Mouse (Mus musculus) liver, adult 2 months (tissue): ENCODE data around the gene Olfr522. TPM values are rescaled to one million over a fixed set of nuclear protein-coding genes. Genes with fewer than 3 reads are reported as not detected.

ENCODE experiments used
- DNase-seq: peaks from one replicate; pipeline ENCODE4 v3.0.0-alpha.2; 2011; ENCODE audit warnings: low read depth, low spot score; ENCODE audit errors: extremely low read depth
- H3K27ac ChIP-seq: fragments of 200-500 bp; replicated peaks from 2 replicates; pipeline ENCODE4 v1.5.1; 2012; ENCODE audit warnings: low read depth, mild to moderate bottlenecking, control low read depth, inconsistent platforms, low read length; ENCODE audit not compliant: insufficient read depth
- H3K27me3 ChIP-seq: fragments of 200-500 bp; 2 replicates; pipeline ENCODE4 v1.6.1; 2012; ENCODE audit warnings: mild to moderate bottlenecking, moderate library complexity, low read length, inconsistent platforms; ENCODE audit not compliant: control insufficient read depth, insufficient read depth
- H3K36me3 ChIP-seq: fragments of 200-500 bp; 2 replicates; pipeline ENCODE4 v1.6.1; 2012; ENCODE audit warnings: low read length, inconsistent platforms; ENCODE audit not compliant: control insufficient read depth, insufficient read depth
- H3K4me1 ChIP-seq: fragments of 200-500 bp; 2 replicates; pipeline ENCODE4 v1.6.1; 2011; ENCODE audit warnings: low read length; ENCODE audit not compliant: control insufficient read depth, insufficient read depth
- H3K4me3 ChIP-seq: fragments of 200-500 bp; 2 replicates; pipeline ENCODE4 v1.5.1; 2011; ENCODE audit warnings: low read depth, mild to moderate bottlenecking, control low read depth, low read length, moderate library complexity; ENCODE audit not compliant: insufficient read depth
- H3K79me2 ChIP-seq: fragments of 200-500 bp; 2 replicates; pipeline ENCODE4 v1.6.1; 2012; ENCODE audit warnings: inconsistent platforms, mild to moderate bottlenecking, low read length, moderate library complexity; ENCODE audit not compliant: control insufficient read depth, insufficient read depth
- H3K9ac ChIP-seq: fragments of 200-500 bp; 2 replicates; pipeline ENCODE4 v1.6.1; 2012; ENCODE audit warnings: low read depth, mild to moderate bottlenecking, control low read depth, inconsistent platforms, low read length
- CTCF ChIP-seq: fragments of 200-500 bp; IDR thresholded peaks from 2 replicates; pipeline ENCODE4 v1.5.1; 2011; ENCODE audit warnings: low read depth, low read length, control low read depth
- POLR2A ChIP-seq: fragments of 200-500 bp; IDR thresholded peaks from 2 replicates; pipeline ENCODE4 v1.6.1; 2011; ENCODE audit warnings: low read length, control low read depth; ENCODE audit not compliant: insufficient read depth; ENCODE audit errors: extremely low read depth
- WGBS: fragments of 180-500 bp; shearing (Covaris S2); methylation state at CpG from one replicate; pipeline ENCODE4 v1.1.7; 2018; 5-methylcytosine and 5-hydroxymethylcytosine counted together
- polyA plus RNA-seq: library from polyadenylated mRNA; depleted of rRNA; stranded (reverse); fragments of >200 nt; gene quantifications from 2 replicates; pipeline ENCODE4 v1.2.3, GENCODE M21; 2012
- total RNA-seq: library from RNA; depleted of rRNA; stranded (reverse); fragments of >200 nt; gene quantifications from 2 replicates; pipeline ENCODE4 v1.2.3, GENCODE M21; 2014

The Olfr522 gene
- total and polyA plus RNA-seq, 2 experiments: not detected

- H3K27ac ChIP-seq: no peak overlapping the region
- DNase-seq: peak; percentile 52
- WGBS: 62% methylated on average over 4 of the region's 4 CpGs
- H3K27me3 ChIP-seq: no peaks in the 10 kb centered on the region
- TF ChIP-seq POLR2A (no peak), CTCF (peak; percentile 42)
- H3K36me3 ChIP-seq: no peaks in the 10 kb centered on the region
- no peak overlapping the region for H3K9ac ChIP-seq
- no peaks in the 10 kb centered on the region for H3K4me1 ChIP-seq
- no peaks in the 10 kb centered on the region for H3K79me2 ChIP-seq
- no peak overlapping the region for H3K4me3 ChIP-seq
These were observed 24.1 kb upstream of the Olfr522 start for GRCm38 (mm10) chr7:140188391-140189328.

- Histone ChIP-seq H3K4me3 (no peak overlapping the region), H3K9ac (no peak overlapping the region), H3K4me1 (no peaks in the 10 kb centered on the region), H3K36me3 (no peaks in the 10 kb centered on the region), H3K27ac (no peak overlapping the region), H3K79me2 (no peaks in the 10 kb centered on the region), H3K27me3 (no peaks in the 10 kb centered on the region)
- WGBS: 82% methylated on average over 7 of the region's 7 CpGs
- DNase-seq: no peak
- TF ChIP-seq POLR2A: no peak
- TF ChIP-seq CTCF: no peak
These were observed 23.3 kb upstream of the Olfr522 start for GRCm38 (mm10) chr7:140187721-140188390.

GRCm38 (mm10) chr7:140186646-140187620, 22.4 kb upstream of the Olfr522 start:
- Histone ChIP-seq H3K36me3 (no peaks in the 10 kb centered on the region), H3K9ac (no peak overlapping the region), H3K27ac (no peak overlapping the region), H3K4me1 (no peaks in the 10 kb centered on the region), H3K79me2 (no peaks in the 10 kb centered on the region), H3K27me3 (no peaks in the 10 kb centered on the region), H3K4me3 (no peak overlapping the region)
- TF ChIP-seq POLR2A: no peak
- peak; percentile 98 for TF ChIP-seq CTCF
- DNase-seq: peak; percentile 82
- WGBS: 59% methylated on average over 18 of the region's 18 CpGs

- no peaks in the 10 kb centered on the region for H3K27me3 ChIP-seq
- DNase-seq: no peak
- no peak overlapping the region for H3K4me3 ChIP-seq
- TF ChIP-seq POLR2A: no peak
- no peak for TF ChIP-seq CTCF
- no peaks in the 10 kb centered on the region for H3K4me1 ChIP-seq
- WGBS: 73% methylated on average over 4 of the region's 4 CpGs
- H3K79me2 ChIP-seq: no peaks in the 10 kb centered on the region
- H3K27ac ChIP-seq: no peak overlapping the region
- H3K36me3 ChIP-seq: no peaks in the 10 kb centered on the region
- no peak overlapping the region for H3K9ac ChIP-seq
These were observed 19.6 kb upstream of the Olfr522 start for GRCm38 (mm10) chr7:140184206-140184605.

- no peaks in the 10 kb centered on the region for H3K27me3 ChIP-seq
- H3K4me1 ChIP-seq: no peaks in the 10 kb centered on the region
- H3K9ac ChIP-seq: no peak overlapping the region
- WGBS: 70% methylated on average over 2 of the region's 2 CpGs
- no peak overlapping the region for H3K27ac ChIP-seq
- H3K79me2 ChIP-seq: no peaks in the 10 kb centered on the region
- no peak for DNase-seq
- no peak for TF ChIP-seq CTCF
- TF ChIP-seq POLR2A: no peak
- H3K4me3 ChIP-seq: no peak overlapping the region
- H3K36me3 ChIP-seq: no peaks in the 10 kb centered on the region
These were observed 16.1 kb upstream of the Olfr522 start for GRCm38 (mm10) chr7:140180692-140181091.
